Mouse (Mus musculus) liver, embryonic 11.5 days (tissue): ENCODE results near the gene Asic2. TPM values are rescaled to one million over a fixed set of nuclear protein-coding genes. Genes with fewer than 3 reads are reported as not detected.

Source experiments
- ATAC-seq: fragments of 200-750 bp; cut with Nextera tagmentation; replicated peaks from 2 replicates; pipeline ENCODE4 v1.8.0; 2017; ENCODE audit warnings: moderate number of reproducible peaks, mild to moderate bottlenecking, moderate TSS enrichment, moderate library complexity; ENCODE audit not compliant: low FRiP score
- DNase-seq: peaks from one replicate; pipeline ENCODE4 v3.0.0-alpha.2; 2017; ENCODE audit warnings: low spot score
- H3K27ac ChIP-seq: fragments of 300-500 bp; sonication (generic); 2 replicates; pipeline ENCODE4 v1.5.1; 2014; ENCODE audit warnings: mild to moderate bottlenecking, low read depth, low read length, control low read depth
- H3K27me3 ChIP-seq: fragments of 300-500 bp; sonication (generic); replicated peaks from 2 replicates; pipeline ENCODE4 v1.6.1; 2014; ENCODE audit warnings: low read length, mixed read lengths; ENCODE audit not compliant: control insufficient read depth, insufficient read depth
- H3K36me3 ChIP-seq: fragments of 300-500 bp; sonication (generic); 2 replicates; pipeline ENCODE4 v1.6.1; 2014; ENCODE audit warnings: mild to moderate bottlenecking, low read length, moderate library complexity, mixed read lengths; ENCODE audit not compliant: control insufficient read depth, insufficient read depth
- H3K4me1 ChIP-seq: fragments of 300-500 bp; sonication (generic); replicated peaks from 2 replicates; pipeline ENCODE4 v1.6.1; 2014; ENCODE audit warnings: low read length, mixed read lengths; ENCODE audit not compliant: control insufficient read depth, insufficient read depth
- H3K4me2 ChIP-seq: fragments of 300-500 bp; sonication (generic); 2 replicates; pipeline ENCODE4 v1.6.1; 2014; ENCODE audit warnings: mild to moderate bottlenecking, control low read depth, moderate library complexity
- H3K4me3 ChIP-seq: fragments of 300-500 bp; sonication (generic); 2 replicates; pipeline ENCODE4 v1.5.1; 2014; ENCODE audit warnings: low read depth, low read length, control low read depth
- H3K9ac ChIP-seq: fragments of 300-500 bp; sonication (generic); 2 replicates; pipeline ENCODE4 v1.6.1; 2014; ENCODE audit warnings: low read depth, low read length, control low read depth
- H3K9me3 ChIP-seq: fragments of 300-500 bp; sonication (generic); 2 replicates; pipeline ENCODE4 v1.6.1; 2016; ENCODE audit warnings: low read length, inconsistent platforms, mixed read lengths; ENCODE audit not compliant: control insufficient read depth
- WGBS: fragments of 180-500 bp; shearing (Covaris S2); extraction: QIAGEN DNeasy Blood & Tissue Kit; methylation state at CpG from one replicate; pipeline ENCODE4 v1.1.7; 2014; 5-methylcytosine and 5-hydroxymethylcytosine counted together
- polyA plus RNA-seq: library from polyadenylated mRNA; unstranded; fragments of >200 nt; fragmentation: Nextera tagmentation; extraction: Ambion mirVana; gene quantifications from 2 replicates; pipeline ENCODE4 v1.2.1, GENCODE M21; 2014

Gene Asic2
- polyA plus RNA-seq, 1 experiment from 2014 or later, result 0.27 TPM

DNA sequence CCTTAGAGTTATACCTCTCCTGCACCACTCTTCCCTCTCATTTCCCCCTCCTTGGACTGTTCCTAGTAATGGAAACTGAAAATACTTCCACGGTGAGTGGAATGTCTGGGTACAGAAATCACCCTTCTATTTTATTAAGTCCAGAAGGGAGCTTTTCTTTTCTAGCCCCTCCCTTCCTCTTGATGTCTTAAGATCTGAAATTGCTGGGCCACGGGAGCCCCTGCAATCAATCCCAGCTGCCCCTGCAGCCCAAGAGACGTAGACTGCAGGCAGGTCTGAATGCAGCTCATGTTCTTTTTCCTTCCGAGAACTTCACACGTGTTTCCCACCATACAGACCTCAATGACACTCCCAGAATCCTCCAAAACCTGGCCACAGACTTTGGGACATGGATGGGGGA lies 32.3 kb upstream of the Asic2 start:
- no peak overlapping the region for H3K4me2 ChIP-seq
- no peaks in the 10 kb centered on the region for H3K9me3 ChIP-seq
- no peaks in the 10 kb centered on the region for H3K27me3 ChIP-seq
- H3K36me3 ChIP-seq, result no peaks in the 10 kb centered on the region
- H3K4me3 ChIP-seq, result no peak overlapping the region
- no peak for DNase-seq
- ATAC-seq, result no peak
- WGBS, result 61% methylated on average over 5 of the region's 5 CpGs
- no peaks in the 10 kb centered on the region for H3K4me1 ChIP-seq
- H3K27ac ChIP-seq, result no peak overlapping the region
- no peak overlapping the region for H3K9ac ChIP-seq

GRCm38 (mm10) chr11:81999469-81999868 lies 31.2 kb upstream of the Asic2 start:
- DNase-seq (no peak), ATAC-seq (no peak)
- Histone ChIP-seq H3K4me3 (no peak overlapping the region), H3K9me3 (no peaks in the 10 kb centered on the region), H3K4me1 (no peaks in the 10 kb centered on the region), H3K4me2 (no peak overlapping the region), H3K9ac (no peak overlapping the region), H3K27me3 (no peaks in the 10 kb centered on the region), H3K27ac (no peak overlapping the region), H3K36me3 (no peaks in the 10 kb centered on the region)
- 70% methylated on average over 4 of the region's 4 CpGs for whole genome bisulfite sequencing

DNA sequence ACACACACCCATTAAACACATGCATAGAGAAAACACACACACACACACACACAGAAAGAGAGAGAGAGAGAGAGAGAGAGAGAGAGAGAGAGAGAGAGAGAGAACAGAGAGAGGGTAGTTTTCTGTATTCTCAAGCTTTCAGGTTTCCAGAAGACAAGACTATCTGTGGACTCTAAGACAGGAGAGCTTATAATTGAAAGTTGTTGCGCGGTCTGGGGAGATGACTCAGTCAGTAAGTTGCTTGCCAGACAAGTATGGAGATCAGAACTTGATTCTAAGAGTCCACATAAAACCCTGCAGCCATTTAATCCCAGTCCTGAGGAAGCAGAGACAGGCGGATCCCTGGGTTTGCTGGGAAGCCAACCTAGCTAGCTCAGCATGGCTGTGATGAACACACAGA lies 30.4 kb upstream of the Asic2 start:
- no peaks in the 10 kb centered on the region for H3K36me3 ChIP-seq
- DNase-seq (no peak), ATAC-seq (no peak)
- H3K9ac ChIP-seq, result no peak overlapping the region
- no peak overlapping the region for H3K4me3 ChIP-seq
- no peak overlapping the region for H3K27ac ChIP-seq
- 84% methylated on average over 3 of the region's 3 CpGs for WGBS
- H3K4me2 ChIP-seq, result no peak overlapping the region
- no peaks in the 10 kb centered on the region for H3K4me1 ChIP-seq
- H3K9me3 ChIP-seq, result no peaks in the 10 kb centered on the region
- no peaks in the 10 kb centered on the region for H3K27me3 ChIP-seq

DNA sequence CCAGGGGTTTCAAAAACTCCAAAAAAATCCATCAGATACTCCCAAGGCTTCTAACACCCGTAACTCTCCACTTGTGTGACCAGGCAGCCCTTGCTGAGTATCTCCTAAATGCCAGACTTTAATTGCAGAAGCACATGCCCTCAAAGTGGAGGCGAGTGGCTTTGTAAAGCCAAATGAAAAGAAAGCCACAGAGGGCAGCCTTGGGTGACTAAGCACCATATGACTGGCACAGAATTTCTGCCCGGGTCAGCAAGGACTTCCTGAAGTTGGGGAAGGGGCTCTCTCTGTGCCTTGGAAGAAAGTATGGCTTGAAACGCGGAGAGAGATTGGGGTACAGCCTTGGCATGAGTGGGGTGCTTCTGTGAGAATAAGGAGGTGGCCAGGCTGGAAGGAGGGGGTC lies 28.8 kb upstream of the Asic2 start:
- Histone ChIP-seq H3K4me2 (no peak overlapping the region), H3K9ac (no peak overlapping the region), H3K9me3 (no peaks in the 10 kb centered on the region), H3K27me3 (no peaks in the 10 kb centered on the region), H3K4me3 (no peak overlapping the region), H3K4me1 (no peaks in the 10 kb centered on the region), H3K36me3 (no peaks in the 10 kb centered on the region), H3K27ac (no peak overlapping the region)
- no peak for ATAC-seq
- no peak for DNase-seq
- 81% methylated on average over 5 of the region's 5 CpGs for WGBS

DNA sequence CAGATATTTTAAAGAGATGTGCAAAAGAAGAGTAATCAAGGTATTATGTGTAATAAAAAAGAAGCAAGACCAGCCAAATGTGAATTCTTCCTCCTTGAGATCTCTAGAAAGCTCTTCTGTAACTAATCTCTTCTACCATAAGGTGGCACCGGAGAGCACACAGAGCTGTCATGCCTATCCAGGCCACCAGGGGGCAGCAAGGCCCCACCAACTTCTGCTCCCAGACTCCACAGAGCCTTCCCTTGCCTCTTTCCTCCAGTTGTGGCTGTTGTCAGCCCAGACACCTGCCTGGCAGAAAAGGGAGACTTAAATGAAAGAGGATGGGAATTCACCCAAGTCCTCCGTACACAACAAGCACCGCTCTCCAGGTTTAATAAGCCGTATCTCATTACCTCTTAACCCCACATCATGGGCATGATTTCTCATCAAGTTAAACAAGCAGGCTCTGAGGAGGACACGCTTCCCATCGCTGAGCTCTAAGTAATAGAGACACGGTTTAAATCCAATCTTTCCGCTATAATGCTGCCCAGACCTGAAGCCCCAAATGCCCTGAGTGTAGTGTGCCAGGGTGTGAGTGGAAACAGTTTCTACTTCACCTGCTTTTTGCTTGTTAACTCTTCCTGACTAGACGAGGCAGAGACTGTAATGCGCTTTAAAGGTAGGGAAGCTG lies 28.1 kb upstream of the Asic2 start:
- H3K36me3 ChIP-seq, result no peaks in the 10 kb centered on the region
- peak; percentile 49 for DNase-seq
- H3K4me1 ChIP-seq, result no peaks in the 10 kb centered on the region
- H3K9ac ChIP-seq, result no peak overlapping the region
- H3K27me3 ChIP-seq, result no peaks in the 10 kb centered on the region
- no peak for ATAC-seq
- H3K27ac ChIP-seq, result no peak overlapping the region
- no peak overlapping the region for H3K4me2 ChIP-seq
- no peaks in the 10 kb centered on the region for H3K9me3 ChIP-seq
- WGBS, result 64% methylated on average over 10 of the region's 10 CpGs
- H3K4me3 ChIP-seq, result no peak overlapping the region

- no peak for ATAC-seq
- H3K4me3 ChIP-seq, result no peak overlapping the region
Measured at GRCm38 (mm10) chr11:81983146-81983545, 14.9 kb upstream of the Asic2 start.

DNA sequence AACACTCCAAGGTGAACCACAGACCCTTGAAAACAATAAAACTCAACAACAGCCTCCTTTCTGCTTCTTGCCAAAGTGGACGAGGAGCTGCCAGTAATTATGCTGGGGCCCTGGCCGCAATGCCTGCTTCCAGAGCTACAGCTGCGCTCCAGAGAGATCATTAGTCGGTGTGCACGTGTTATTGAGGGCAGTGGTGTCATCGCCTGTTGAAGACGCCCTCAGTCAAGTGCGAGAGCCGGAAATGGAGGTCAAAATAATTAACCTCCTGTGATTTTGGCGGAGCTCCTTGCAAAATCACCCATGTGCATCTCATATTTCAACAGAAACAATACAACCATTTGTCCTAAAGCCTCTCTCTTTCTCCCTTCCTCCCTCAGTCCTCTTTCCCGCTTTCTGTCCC lies 13.9 kb upstream of the Asic2 start:
- H3K9me3 ChIP-seq, result no peaks in the 10 kb centered on the region
- ATAC-seq (no peak), DNase-seq (no peak)
- no peak overlapping the region for H3K9ac ChIP-seq
- 61% methylated on average over 11 of the region's 11 CpGs for WGBS
- H3K4me3 ChIP-seq, result no peak overlapping the region
- no peaks in the 10 kb centered on the region for H3K36me3 ChIP-seq
- no peaks in the 10 kb centered on the region for H3K27me3 ChIP-seq
- H3K27ac ChIP-seq, result no peak overlapping the region
- H3K4me1 ChIP-seq, result no peaks in the 10 kb centered on the region
- no peak overlapping the region for H3K4me2 ChIP-seq

More at GRCm38 (mm10) chr11:81983146-81983545, 14.9 kb upstream of the Asic2 start:
- Histone ChIP-seq H3K9ac (no peak overlapping the region), H3K27ac (no peak overlapping the region), H3K27me3 (no peaks in the 10 kb centered on the region), H3K4me2 (no peak overlapping the region), H3K36me3 (no peaks in the 10 kb centered on the region), H3K4me1 (no peaks in the 10 kb centered on the region), H3K9me3 (no peaks in the 10 kb centered on the region)
- no peak for DNase-seq
- WGBS, result 31% methylated on average over 5 of the region's 5 CpGs

DNA sequence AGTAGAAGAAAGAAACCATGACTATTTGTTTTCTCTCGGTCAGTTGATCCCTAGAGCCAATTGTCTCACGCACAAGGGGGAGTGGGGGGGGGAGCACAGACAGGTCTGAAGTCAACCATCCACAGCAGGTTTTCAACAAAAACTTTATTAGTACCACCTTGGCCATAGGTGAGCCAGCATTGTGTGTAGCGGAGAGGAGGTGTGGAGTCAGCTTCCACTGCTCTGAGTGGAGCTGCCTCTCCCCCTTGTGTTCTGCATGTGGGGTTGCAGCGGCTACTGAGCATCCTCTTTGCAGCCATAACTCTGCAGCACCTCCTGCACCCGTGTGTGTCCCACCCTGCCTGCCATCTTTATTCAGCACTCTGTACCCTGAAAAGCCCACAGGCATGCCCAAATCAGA lies 6.3 kb upstream of the Asic2 start:
- no peak overlapping the region for H3K4me3 ChIP-seq
- no peak overlapping the region for H3K9ac ChIP-seq
- H3K4me1 ChIP-seq, result no peaks in the 10 kb centered on the region
- DNase-seq, result no peak
- H3K27me3 ChIP-seq, result peaks cover 4% of the 10 kb centered on the region; the same call in 1 of the 2 replicates
- H3K4me2 ChIP-seq, result no peak overlapping the region
- H3K9me3 ChIP-seq, result no peaks in the 10 kb centered on the region
- no peak for ATAC-seq
- H3K36me3 ChIP-seq, result no peaks in the 10 kb centered on the region
- 38% methylated on average over 5 of the region's 5 CpGs for WGBS
- no peak overlapping the region for H3K27ac ChIP-seq

DNA sequence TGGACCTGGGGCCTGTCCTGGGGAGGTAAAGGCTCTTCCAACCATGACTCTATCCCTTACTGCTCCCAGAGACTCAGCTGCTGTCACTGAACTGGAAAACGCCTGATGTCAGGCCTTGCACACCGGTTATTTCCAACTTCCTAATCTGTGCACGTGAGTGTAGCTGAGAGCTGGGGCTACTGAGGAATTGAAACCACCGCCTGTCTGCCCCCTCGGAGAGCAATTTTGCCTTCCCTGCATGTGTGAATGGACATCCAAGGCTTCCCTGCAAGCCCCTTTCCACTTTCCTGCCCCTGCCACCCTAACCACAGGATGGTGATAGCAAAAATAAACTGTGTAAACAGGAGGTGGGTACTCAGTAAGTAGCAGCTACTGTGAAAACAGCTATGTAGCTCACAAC lies 5.4 kb upstream of the Asic2 start:
- ATAC-seq (no peak), DNase-seq (no peak)
- 53% methylated on average over 5 of the region's 5 CpGs for WGBS
- no peak overlapping the region for H3K4me2 ChIP-seq
- H3K9ac ChIP-seq, result no peak overlapping the region
- no peak overlapping the region for H3K27ac ChIP-seq
- H3K27me3 ChIP-seq, result peaks cover 7% of the 10 kb centered on the region
- H3K36me3 ChIP-seq, result no peaks in the 10 kb centered on the region
- H3K4me3 ChIP-seq, result no peak overlapping the region
- H3K9me3 ChIP-seq, result no peaks in the 10 kb centered on the region
- H3K4me1 ChIP-seq, result no peaks in the 10 kb centered on the region
